Mouse (Mus musculus) neural tube, embryonic 11.5 days (tissue): ENCODE measurements at regions not wholly inside any gene's neighbourhood (a gene's known extent, or its start where the extent isn't known, plus 50 kb on each side); places are given as distances from the start of the nearest gene placed in this dataset.

Experiments
- ATAC-seq: fragments of 200-750 bp; cut with Nextera tagmentation; 2 replicates; pipeline ENCODE4 v1.8.0; 2017; ENCODE audit warnings: moderate number of reproducible peaks, mild to moderate bottlenecking, moderate TSS enrichment, moderate library complexity; ENCODE audit not compliant: insufficient read depth, low FRiP score, low TSS enrichment
- DNase-seq: peaks from one replicate; pipeline ENCODE4 v3.0.0-alpha.2; 2015; ENCODE audit warnings: low spot score
- H3K27ac ChIP-seq: fragments of 300-500 bp; sonication (generic); 2 replicates; pipeline ENCODE4 v1.5.1; 2014; ENCODE audit warnings: low read depth, mild to moderate bottlenecking, low read length
- H3K27me3 ChIP-seq: fragments of 300-500 bp; sonication (generic); 2 replicates; pipeline ENCODE4 v1.6.1; 2014; ENCODE audit warnings: mild to moderate bottlenecking, low read length, mixed read lengths; ENCODE audit not compliant: control insufficient read depth, insufficient read depth
- H3K36me3 ChIP-seq: fragments of 300-500 bp; sonication (generic); 2 replicates; pipeline ENCODE4 v1.6.1; 2014; ENCODE audit warnings: mild to moderate bottlenecking, low read length, moderate library complexity, mixed read lengths; ENCODE audit not compliant: control insufficient read depth, insufficient read depth
- H3K4me1 ChIP-seq: fragments of 300-500 bp; sonication (generic); 2 replicates; pipeline ENCODE4 v1.6.1; 2014; ENCODE audit warnings: low read length, mixed read lengths; ENCODE audit not compliant: control insufficient read depth, insufficient read depth
- H3K4me2 ChIP-seq: fragments of 300-500 bp; sonication (generic); 2 replicates; pipeline ENCODE4 v1.6.1; 2014; ENCODE audit warnings: low read depth, mild to moderate bottlenecking, moderate library complexity
- H3K4me3 ChIP-seq: fragments of 300-500 bp; sonication (generic); 2 replicates; pipeline ENCODE4 v1.5.1; 2014; ENCODE audit warnings: low read depth, low read length
- H3K9ac ChIP-seq: fragments of 300-500 bp; sonication (generic); 2 replicates; pipeline ENCODE4 v1.6.1; 2014; ENCODE audit warnings: mild to moderate bottlenecking, low read length
- H3K9me3 ChIP-seq: fragments of 300-500 bp; sonication (generic); 2 replicates; pipeline ENCODE4 v1.6.1; 2016; ENCODE audit warnings: low read length; ENCODE audit not compliant: control insufficient read depth
- WGBS: fragments of 180-500 bp; shearing (Covaris S2); extraction: QIAGEN DNeasy Blood & Tissue Kit; methylation state at CpG from one replicate; pipeline ENCODE4 v1.1.7; 2014; 5-methylcytosine and 5-hydroxymethylcytosine counted together

- Histone ChIP-seq H3K4me2 (no peak overlapping the region), H3K36me3 (no peaks in the 10 kb centered on the region), H3K27me3 (no peaks in the 10 kb centered on the region), H3K9me3 (no peaks in the 10 kb centered on the region), H3K27ac (no peak overlapping the region), H3K4me3 (no peak overlapping the region), H3K9ac (no peak overlapping the region), H3K4me1 (no peaks in the 10 kb centered on the region)
- peak; percentile 44 for DNase-seq
- WGBS, result 69% methylated on average over 18 of the region's 18 CpGs
- peak; percentile 31; the same call in 1 of the 2 replicates for ATAC-seq
Measured at GRCm38 (mm10) chr1:63953229-63953883, 168.7 kb downstream of the Klf7 start.

DNA sequence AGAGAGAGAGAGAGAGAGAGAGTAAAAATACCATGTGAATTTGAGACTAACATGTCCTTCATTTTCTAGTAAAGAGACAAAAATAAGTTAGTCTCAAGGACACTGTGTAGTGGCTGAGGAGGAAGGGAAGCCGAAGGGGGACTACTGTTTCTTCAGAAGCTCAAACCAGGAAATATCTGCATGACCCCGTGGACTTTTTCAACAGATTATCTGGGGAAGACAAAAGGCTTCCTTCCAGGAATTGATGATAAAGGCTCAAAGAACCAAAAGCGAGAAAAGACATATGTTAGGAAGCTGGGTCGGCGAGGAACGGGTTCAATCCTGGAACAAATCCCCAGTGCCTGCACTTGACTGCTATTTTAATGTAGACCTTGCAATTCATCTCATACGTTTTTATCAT is 170.4 kb downstream of the Klf7 start:
- Histone ChIP-seq H3K9ac (no peak overlapping the region), H3K27me3 (no peaks in the 10 kb centered on the region), H3K9me3 (no peaks in the 10 kb centered on the region), H3K4me3 (no peak overlapping the region), H3K27ac (no peak overlapping the region), H3K4me1 (no peaks in the 10 kb centered on the region), H3K4me2 (no peak overlapping the region), H3K36me3 (no peaks in the 10 kb centered on the region)
- no peak for DNase-seq
- no peak for ATAC-seq
- 80% methylated on average over 7 of the region's 7 CpGs for WGBS

DNA sequence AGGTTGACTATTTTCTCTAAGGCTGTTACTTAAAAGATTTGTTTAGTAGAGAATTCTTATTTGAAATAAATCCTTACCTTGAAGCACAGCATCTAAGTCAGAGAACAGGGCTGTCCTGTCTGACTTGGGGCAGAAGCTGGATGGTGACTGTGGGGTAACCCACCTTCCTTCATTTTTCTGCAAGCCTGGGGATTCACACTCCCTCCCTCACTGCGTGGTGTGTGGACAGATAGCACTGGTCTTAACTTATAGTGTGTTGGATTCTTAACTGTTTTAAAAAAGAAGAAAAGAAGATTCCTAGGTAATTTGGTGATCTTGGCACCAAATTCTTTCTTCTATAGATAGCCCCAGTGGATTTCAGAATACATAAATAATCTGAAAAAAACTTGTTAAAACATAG is 174.8 kb downstream of the Klf7 start:
- Histone ChIP-seq H3K9ac (no peak overlapping the region), H3K9me3 (no peaks in the 10 kb centered on the region), H3K27ac (no peak overlapping the region), H3K27me3 (no peaks in the 10 kb centered on the region), H3K4me2 (no peak overlapping the region), H3K4me1 (no peaks in the 10 kb centered on the region), H3K4me3 (no peak overlapping the region), H3K36me3 (no peaks in the 10 kb centered on the region)
- WGBS, result 68% methylated on average over 1 of the region's 1 CpGs
- ATAC-seq, result no peak
- no peak for DNase-seq

- no peak for ATAC-seq
- Histone ChIP-seq H3K9me3 (no peaks in the 10 kb centered on the region), H3K36me3 (no peaks in the 10 kb centered on the region), H3K4me1 (no peaks in the 10 kb centered on the region), H3K9ac (no peak overlapping the region), H3K4me2 (no peak overlapping the region), H3K27ac (no peak overlapping the region), H3K4me3 (no peak overlapping the region), H3K27me3 (no peaks in the 10 kb centered on the region)
- 81% methylated on average over 5 of the region's 5 CpGs for WGBS
- no peak for DNase-seq
Measured at GRCm38 (mm10) chr1:63946834-63947233, 175.2 kb downstream of the Klf7 start.

- 46% methylated on average over 3 of the region's 3 CpGs for WGBS
- Histone ChIP-seq H3K4me1 (no peaks in the 10 kb centered on the region), H3K27ac (no peak overlapping the region), H3K9ac (no peak overlapping the region), H3K4me3 (no peak overlapping the region), H3K9me3 (no peaks in the 10 kb centered on the region), H3K4me2 (no peak overlapping the region), H3K36me3 (no peaks in the 10 kb centered on the region), H3K27me3 (no peaks in the 10 kb centered on the region)
- DNase-seq (no peak), ATAC-seq (no peak)
Measured at GRCm38 (mm10) chr1:63944786-63945185, 175.7 kb upstream of the 4933402D24Rik start.

- no peak overlapping the region for H3K4me2 ChIP-seq
- H3K27me3 ChIP-seq, result no peaks in the 10 kb centered on the region
- H3K36me3 ChIP-seq, result no peaks in the 10 kb centered on the region
- DNase-seq, result no peak
- H3K27ac ChIP-seq, result no peak overlapping the region
- no peak overlapping the region for H3K4me3 ChIP-seq
- WGBS, result 66% methylated on average over 4 of the region's 4 CpGs
- H3K4me1 ChIP-seq, result no peaks in the 10 kb centered on the region
- no peaks in the 10 kb centered on the region for H3K9me3 ChIP-seq
- H3K9ac ChIP-seq, result no peak overlapping the region
- no peak for ATAC-seq
Measured at GRCm38 (mm10) chr1:63938416-63938815, 169.3 kb upstream of the 4933402D24Rik start.

DNA sequence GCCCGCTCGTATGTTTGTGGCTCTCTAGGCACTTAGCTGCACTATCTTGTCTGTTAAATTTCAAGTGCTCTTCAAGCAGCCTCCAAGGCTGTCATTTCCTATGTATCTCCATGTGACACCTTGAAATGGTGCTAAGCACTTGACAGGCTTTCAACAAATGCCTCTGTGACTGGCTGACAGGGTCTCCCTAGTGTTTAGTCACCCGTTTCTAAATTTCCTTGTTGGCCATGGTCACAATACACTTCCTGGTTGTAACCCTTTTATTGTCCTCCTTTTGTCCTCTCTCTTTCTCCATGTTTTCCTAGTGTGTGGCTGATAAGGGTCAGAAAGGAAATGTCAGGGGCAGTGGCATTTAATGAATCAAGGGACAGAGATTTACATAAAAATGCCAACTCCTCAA is 168.4 kb upstream of the 4933402D24Rik start:
- Histone ChIP-seq H3K27ac (no peak overlapping the region), H3K27me3 (no peaks in the 10 kb centered on the region), H3K9ac (no peak overlapping the region), H3K9me3 (no peaks in the 10 kb centered on the region), H3K4me3 (no peak overlapping the region), H3K4me1 (no peaks in the 10 kb centered on the region), H3K36me3 (no peaks in the 10 kb centered on the region), H3K4me2 (no peak overlapping the region)
- DNase-seq (no peak), ATAC-seq (no peak)
- WGBS, result 54% methylated on average over 3 of the region's 3 CpGs

- H3K9ac ChIP-seq, result no peak overlapping the region
- H3K4me2 ChIP-seq, result no peak overlapping the region
- ATAC-seq (no peak), DNase-seq (no peak)
- H3K36me3 ChIP-seq, result no peaks in the 10 kb centered on the region
- H3K27ac ChIP-seq, result no peak overlapping the region
- no peaks in the 10 kb centered on the region for H3K9me3 ChIP-seq
- no peaks in the 10 kb centered on the region for H3K4me1 ChIP-seq
- 88% methylated on average over 8 of the region's 8 CpGs for WGBS
- H3K4me3 ChIP-seq, result no peak overlapping the region
- no peaks in the 10 kb centered on the region for H3K27me3 ChIP-seq
Measured at GRCm38 (mm10) chr1:63934570-63935280, 165.7 kb upstream of the 4933402D24Rik start.

GRCm38 (mm10) chr1:63932484-63932883 is 163.4 kb upstream of the 4933402D24Rik start:
- Histone ChIP-seq H3K4me3 (no peak overlapping the region), H3K27me3 (no peaks in the 10 kb centered on the region), H3K36me3 (no peaks in the 10 kb centered on the region), H3K9me3 (no peaks in the 10 kb centered on the region), H3K4me2 (no peak overlapping the region), H3K9ac (no peak overlapping the region), H3K4me1 (no peaks in the 10 kb centered on the region), H3K27ac (no peak overlapping the region)
- ATAC-seq (no peak), DNase-seq (no peak)
- WGBS, result 63% methylated on average over 9 of the region's 9 CpGs
